In the genomic region with DNA sequence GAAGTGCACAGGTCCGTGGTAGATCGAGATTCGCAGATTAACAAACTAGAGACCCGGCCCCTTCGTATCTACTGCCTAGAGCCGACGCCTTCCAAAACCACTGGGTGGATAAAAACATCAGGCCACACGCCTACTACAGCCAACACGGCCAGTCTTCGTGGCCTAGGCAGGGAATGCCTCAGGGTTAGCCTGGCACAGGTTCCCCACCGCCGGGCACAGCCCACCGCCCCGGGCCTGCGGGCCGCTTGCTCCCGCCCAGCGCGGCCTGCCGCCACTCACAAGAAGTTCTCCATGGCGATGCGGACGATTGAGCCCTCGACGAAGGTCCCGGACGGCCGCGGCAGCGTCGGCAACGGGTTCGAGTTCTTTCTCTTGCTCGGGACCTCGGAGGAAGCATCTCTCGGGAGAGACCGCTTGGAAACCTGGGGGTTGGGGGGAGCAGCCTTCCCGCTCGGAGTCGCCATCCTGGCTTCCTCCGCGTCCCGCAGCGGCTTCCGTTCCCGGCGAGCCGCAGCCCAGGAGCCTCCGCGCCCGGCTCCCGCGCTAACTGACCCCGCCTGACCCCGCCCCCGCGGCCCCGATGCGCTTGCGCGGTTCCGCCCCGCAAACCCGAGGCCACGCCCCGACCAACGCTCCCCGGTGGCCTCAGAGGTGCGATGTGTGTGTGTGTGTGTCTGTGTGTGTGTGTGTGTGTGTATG, we compare ENCODE assay signal across 8 mouse cellular contexts. TPM values are rescaled to one million over a fixed set of nuclear protein-coding genes. Genes with fewer than 3 reads are reported as not detected.
A peak's percentile ranks its signal among the peaks of the same experiment; 100 is the strongest.
DNase-seq lines count a peak whose midpoint lies in the region; ATAC-seq and TF ChIP-seq lines count a peak whose summit lies in the region.

A gene (minus strand): TSS at position 543 of the 699 bp plus-strand sequence.

- H3K27me3 ChIP-seq in ES-Bruce4 (ENCODE audit: control insufficient read depth, insufficient read depth, low read length, poor library complexity, severe bottlenecking) = no peaks in the 10 kb centered on the region
- no peaks in the 10 kb centered on the region for H3K27me3 ChIP-seq in forebrain, embryonic 12.5 days
- no peaks in the 10 kb centered on the region for H3K27me3 ChIP-seq in heart, postnatal 0 days (ENCODE audit: control insufficient read depth, insufficient read depth, low read length)
- no peaks in the 10 kb centered on the region for H3K27me3 ChIP-seq in liver, embryonic 15.5 days
- H3K27me3 ChIP-seq in neural tube, embryonic 11.5 days (ENCODE audit: control insufficient read depth, insufficient read depth, low read length) = no peaks in the 10 kb centered on the region
- no peaks in the 10 kb centered on the region for H3K27me3 ChIP-seq in stomach, embryonic 16.5 days (ENCODE audit: control insufficient read depth, insufficient read depth, low read length)

- peak; percentile 97 for ATAC-seq in forebrain, embryonic 12.5 days (ENCODE audit: low FRiP score)
- peak; percentile 99 for ATAC-seq in heart, postnatal 0 days (ENCODE audit: insufficient read depth, low read depth)
- ATAC-seq in liver, embryonic 15.5 days (ENCODE audit: insufficient read depth) = peak; percentile 96
- ATAC-seq in neural tube, embryonic 11.5 days (ENCODE audit: insufficient read depth, low FRiP score, low TSS enrichment) = peak; percentile 97
- peak; percentile 96 for ATAC-seq in stomach, embryonic 16.5 days (ENCODE audit: insufficient read depth, low FRiP score)

- peak; percentile 82 for DNase-seq in c-Kit-positive CD71-positive TER-119-positive erythroid progenitor cells, embryonic 14.5 days (ENCODE audit: low spot score)
- DNase-seq in heart, postnatal 0 days (ENCODE audit: low spot score) = peak; percentile 66
- peak; percentile 95 to 96 for DNase-seq in kidney, postnatal 4 days
- DNase-seq in neural tube, embryonic 11.5 days (ENCODE audit: low spot score) = peak; percentile 91

- H3K4me2 ChIP-seq in forebrain, embryonic 12.5 days = peak within 1 kb of the TSS; percentile 61
- peak within 1 kb of the TSS; percentile 96 for H3K4me2 ChIP-seq in heart, postnatal 0 days (ENCODE audit: low read depth, low read length)
- H3K4me2 ChIP-seq in liver, embryonic 15.5 days = peak within 1 kb of the TSS; percentile 74
- H3K4me2 ChIP-seq in neural tube, embryonic 11.5 days (ENCODE audit: low read depth) = peak within 1 kb of the TSS; percentile 49
- peak within 1 kb of the TSS; percentile 69 for H3K4me2 ChIP-seq in stomach, embryonic 16.5 days (ENCODE audit: low read depth, low read length)

- WGBS in forebrain, embryonic 12.5 days = under 1% methylated on average over 68 of the region's 69 CpGs
- WGBS in heart, postnatal 0 days = under 1% methylated on average over 62 of the region's 69 CpGs
- under 1% methylated on average over 69 of the region's 69 CpGs for WGBS in liver, embryonic 15.5 days (ENCODE audit: insufficient replicate concordance)
- under 1% methylated on average over 63 of the region's 69 CpGs for WGBS in neural tube, embryonic 11.5 days
- under 1% methylated on average over 69 of the region's 69 CpGs for WGBS in stomach, embryonic 16.5 days

- peak within 1 kb of the TSS; percentile 69 for H3K4me3 ChIP-seq in ES-Bruce4 (ENCODE audit: low read depth, low read length)
- H3K4me3 ChIP-seq in forebrain, embryonic 12.5 days (replicated peaks) = peak within 1 kb of the TSS; percentile 86
- H3K4me3 ChIP-seq in heart, postnatal 0 days (ENCODE audit: low read depth, low read length) = peak within 1 kb of the TSS; percentile 94
- H3K4me3 ChIP-seq in liver, embryonic 15.5 days (replicated peaks) = peak within 1 kb of the TSS; percentile 77
- peak within 1 kb of the TSS; percentile 88 for H3K4me3 ChIP-seq in neural tube, embryonic 11.5 days (ENCODE audit: low read depth, low read length)
- peak within 1 kb of the TSS; percentile 95 for H3K4me3 ChIP-seq in stomach, embryonic 16.5 days (replicated peaks; ENCODE audit: low read length)

- no peaks in the 10 kb centered on the region for H3K9me3 ChIP-seq in ES-Bruce4 (replicated peaks; ENCODE audit: control insufficient read depth, insufficient read depth, low read length, poor library complexity, severe bottlenecking)
- no peaks in the 10 kb centered on the region for H3K9me3 ChIP-seq in forebrain, embryonic 12.5 days
- no peaks in the 10 kb centered on the region for H3K9me3 ChIP-seq in heart, postnatal 0 days (replicated peaks; ENCODE audit: control insufficient read depth, low read length)
- no peaks in the 10 kb centered on the region for H3K9me3 ChIP-seq in liver, embryonic 15.5 days (replicated peaks)
- no peaks in the 10 kb centered on the region for H3K9me3 ChIP-seq in neural tube, embryonic 11.5 days (ENCODE audit: control insufficient read depth, low read length)
- H3K9me3 ChIP-seq in stomach, embryonic 16.5 days (replicated peaks; ENCODE audit: control insufficient read depth, low read length) = no peaks in the 10 kb centered on the region

- peaks cover 2% of the 10 kb centered on the region for H3K36me3 ChIP-seq in ES-Bruce4 (ENCODE audit: control insufficient read depth, insufficient read depth, low read length, poor library complexity, severe bottlenecking)
- peaks cover 2% of the 10 kb centered on the region for H3K36me3 ChIP-seq in forebrain, embryonic 12.5 days (replicated peaks)
- H3K36me3 ChIP-seq in heart, postnatal 0 days (replicated peaks; ENCODE audit: control insufficient read depth, insufficient read depth, low read length) = 0 out of 2 replicates have a peak, but pooled peaks cover 2% of the 10 kb centered on the region
- peaks cover 6% of the 10 kb centered on the region for H3K36me3 ChIP-seq in liver, embryonic 15.5 days (replicated peaks)
- peaks cover 2% of the 10 kb centered on the region; the same call in 1 of the 2 replicates for H3K36me3 ChIP-seq in neural tube, embryonic 11.5 days (ENCODE audit: control insufficient read depth, insufficient read depth, low read length)
- no peaks in the 10 kb centered on the region for H3K36me3 ChIP-seq in stomach, embryonic 16.5 days (ENCODE audit: control insufficient read depth, insufficient read depth, low read length)

- H3K27ac ChIP-seq in ES-Bruce4 (ENCODE audit: insufficient read depth, low read length) = no peak within 1 kb of the TSS
- peak within 1 kb of the TSS; percentile 78 for H3K27ac ChIP-seq in forebrain, embryonic 12.5 days
- H3K27ac ChIP-seq in heart, postnatal 0 days (ENCODE audit: low read depth) = peak within 1 kb of the TSS; percentile 65
- peak within 1 kb of the TSS; percentile 69 for H3K27ac ChIP-seq in liver, embryonic 15.5 days (replicated peaks)
- 0 out of 2 replicates have a peak within 1 kb of the TSS, but pooled peaks have one; percentile 49 for H3K27ac ChIP-seq in neural tube, embryonic 11.5 days (ENCODE audit: low read depth, low read length)
- peak within 1 kb of the TSS; percentile 61 for H3K27ac ChIP-seq in stomach, embryonic 16.5 days (ENCODE audit: low read length)

- peak; percentile 31 for TF ChIP-seq POLR2A in ES-Bruce4 (IDR thresholded peaks at IDR 0.05; ENCODE audit: insufficient read depth, low read length)

- peak within 1 kb of the TSS; percentile 74 for H3K9ac ChIP-seq in ES-Bruce4 (ENCODE audit: low read depth, poor library complexity, severe bottlenecking)
- peak within 1 kb of the TSS; percentile 91 for H3K9ac ChIP-seq in forebrain, embryonic 12.5 days
- H3K9ac ChIP-seq in heart, postnatal 0 days (replicated peaks; ENCODE audit: low read depth, low read length) = peak within 1 kb of the TSS; percentile 88
- peak within 1 kb of the TSS; percentile 84 for H3K9ac ChIP-seq in liver, embryonic 15.5 days
- H3K9ac ChIP-seq in neural tube, embryonic 11.5 days (ENCODE audit: low read length) = peak within 1 kb of the TSS; percentile 88
- H3K9ac ChIP-seq in stomach, embryonic 16.5 days (ENCODE audit: low read length) = peak within 1 kb of the TSS; percentile 93

- no peaks in the 10 kb centered on the region for H3K4me1 ChIP-seq in ES-Bruce4 (ENCODE audit: control insufficient read depth, insufficient read depth, low read length)
- peaks cover 14% of the 10 kb centered on the region for H3K4me1 ChIP-seq in forebrain, embryonic 12.5 days
- H3K4me1 ChIP-seq in heart, postnatal 0 days (ENCODE audit: control insufficient read depth, insufficient read depth) = peaks cover 9% of the 10 kb centered on the region
- H3K4me1 ChIP-seq in liver, embryonic 15.5 days (replicated peaks) = peaks cover 14% of the 10 kb centered on the region
- H3K4me1 ChIP-seq in neural tube, embryonic 11.5 days (ENCODE audit: control insufficient read depth, insufficient read depth, low read length) = peaks cover 8% of the 10 kb centered on the region
- peaks cover 8% of the 10 kb centered on the region for H3K4me1 ChIP-seq in stomach, embryonic 16.5 days (ENCODE audit: control insufficient read depth, insufficient read depth, low read length)

- no peak for TF ChIP-seq EP300 in ES-Bruce4 (IDR thresholded peaks at IDR 0.05; ENCODE audit: insufficient read depth, low read depth, low read length)
- TF ChIP-seq EP300 in heart, postnatal 0 days (IDR thresholded peaks at IDR 0.05; ENCODE audit: low read depth) = no peak

- no peak for TF ChIP-seq CTCF in ES-Bruce4 (IDR thresholded peaks at IDR 0.05; ENCODE audit: low read depth, low read length)
- TF ChIP-seq CTCF in heart, postnatal 0 days (IDR thresholded peaks at IDR 0.05; ENCODE audit: low read depth) = no peak

RNA-seq across cellular contexts. Expression of the gene that starts here (rescaled TPM):
- polyA plus RNA-seq in ES-Bruce4 (2011; ENCODE audit: insufficient read depth, insufficient read length, low read depth, missing spikeins) = 132 and 135 TPM in 2 replicates
- 58.6 and 62.6 TPM in 2 replicates for polyA plus RNA-seq in forebrain, embryonic 12.5 days (2016; fragmentation: Nextera tagmentation; extraction: Ambion mirVana)
- 9.8 and 16.5 TPM in 2 replicates for total RNA-seq in heart, postnatal 0 days (2014; rRNA removed; ENCODE audit: low replicate concordance)
- polyA plus RNA-seq in heart, postnatal 0 days (2015; fragmentation: Nextera tagmentation; extraction: Ambion mirVana) = 13.6 and 14.1 TPM in 2 replicates
- polyA plus RNA-seq in liver, embryonic 15.5 days (2015; fragmentation: Nextera tagmentation; extraction: Ambion mirVana) = 9.2 and 10.7 TPM in 2 replicates
- 47.8 and 49.1 TPM in 2 replicates for polyA plus RNA-seq in neural tube, embryonic 11.5 days (2014; fragmentation: Nextera tagmentation; extraction: Ambion mirVana)
- 23.6 and 26.5 TPM in 2 replicates for polyA plus RNA-seq in stomach, embryonic 16.5 days (2015; fragmentation: Nextera tagmentation; extraction: Ambion mirVana)
